Mouse (Mus musculus) midbrain, postnatal 0 days (tissue): ENCODE measurements around the gene Scaper. TPM values are rescaled to one million over a fixed set of nuclear protein-coding genes. Genes with fewer than 3 reads are reported as not detected.

Source experiments
- ATAC-seq: fragments of 200-750 bp; cut with Nextera tagmentation; 2 replicates; pipeline ENCODE4 v1.8.0; 2017; ENCODE audit warnings: moderate number of reproducible peaks, mild to moderate bottlenecking, moderate TSS enrichment, moderate library complexity; ENCODE audit not compliant: low FRiP score
- DNase-seq: peaks from one replicate; pipeline ENCODE4 v3.0.0-alpha.2; 2015; ENCODE audit warnings: low spot score
- H3K27ac ChIP-seq: fragments of 300-500 bp; sonication (generic); 2 replicates; pipeline ENCODE4 v1.5.1; 2014; ENCODE audit warnings: low read depth, mild to moderate bottlenecking, low read length, mixed read lengths
- H3K27me3 ChIP-seq: fragments of 300-500 bp; sonication (generic); 2 replicates; pipeline ENCODE4 v1.6.1; 2014; ENCODE audit warnings: low read length, control low read depth, mixed read lengths; ENCODE audit not compliant: insufficient read depth
- H3K36me3 ChIP-seq: fragments of 300-500 bp; sonication (generic); 2 replicates; pipeline ENCODE4 v1.6.1; 2014; ENCODE audit warnings: low read length, control low read depth, mixed read lengths; ENCODE audit not compliant: insufficient read depth
- H3K4me1 ChIP-seq: fragments of 300-500 bp; sonication (generic); 2 replicates; pipeline ENCODE4 v1.6.1; 2014; ENCODE audit warnings: mild to moderate bottlenecking, control low read depth, antibody characterized with exemption, low read length, mixed read lengths; ENCODE audit not compliant: insufficient read depth
- H3K4me2 ChIP-seq: fragments of 300-500 bp; sonication (generic); 2 replicates; pipeline ENCODE4 v1.6.1; 2014; ENCODE audit warnings: low read depth, mild to moderate bottlenecking, low read length, mixed read lengths; ENCODE audit not compliant: poor library complexity, severe bottlenecking
- H3K4me3 ChIP-seq: fragments of 300-500 bp; sonication (generic); 2 replicates; pipeline ENCODE4 v1.5.1; 2014; ENCODE audit warnings: low read depth, mild to moderate bottlenecking, low read length, moderate library complexity
- H3K9ac ChIP-seq: fragments of 300-500 bp; sonication (generic); replicated peaks from 2 replicates; pipeline ENCODE4 v1.6.1; 2014; ENCODE audit warnings: mild to moderate bottlenecking, low read length, moderate library complexity, mixed read lengths; ENCODE audit not compliant: poor library complexity, severe bottlenecking
- H3K9me3 ChIP-seq: fragments of 300-500 bp; sonication (generic); 2 replicates; pipeline ENCODE4 v1.6.1; 2016; ENCODE audit warnings: low read length, control low read depth
- CTCF ChIP-seq: IDR thresholded peaks from 2 replicates; pipeline ENCODE4 v1.5.1; 2016; ENCODE audit warnings: antibody characterized with exemption, mild to moderate bottlenecking
- WGBS: fragments of 180-500 bp; shearing (Covaris S2); extraction: QIAGEN DNeasy Blood & Tissue Kit; methylation state at CpG from one replicate; pipeline ENCODE4 v1.1.7; 2014; 5-methylcytosine and 5-hydroxymethylcytosine counted together
- polyA plus RNA-seq: library from polyadenylated mRNA; unstranded; fragments of >200 nt; fragmentation: Nextera tagmentation; extraction: Ambion mirVana; gene quantifications from 2 replicates; pipeline ENCODE4 v1.2.1, GENCODE M21; 2015
- total RNA-seq: library from RNA; depleted of rRNA; stranded (reverse); fragments of >200 nt; gene quantifications from 2 replicates; pipeline ENCODE4 v1.2.3, GENCODE M21; 2014

Gene Scaper
- total and polyA plus RNA-seq, 2 experiments from 2014 or later = 36.8 to 40.5 TPM

- H3K4me2 ChIP-seq = no peak overlapping the region
- no peak overlapping the region for H3K4me3 ChIP-seq
- H3K9ac ChIP-seq = no peak overlapping the region
- no peak overlapping the region for H3K27ac ChIP-seq
- no peaks in the 10 kb centered on the region for H3K4me1 ChIP-seq
- DNase-seq = no peak
- 0 out of 2 replicates have a peak, but pooled peaks cover 3% of the 10 kb centered on the region for H3K36me3 ChIP-seq
- no peaks in the 10 kb centered on the region for H3K27me3 ChIP-seq
- no peaks in the 10 kb centered on the region for H3K9me3 ChIP-seq
- TF ChIP-seq CTCF = no peak
- ATAC-seq = no peak
Observed at GRCm38 (mm10) chr9:55677099-55677498, 260.8 kb downstream of the Scaper start.

GRCm38 (mm10) chr9:55646444-55646843, 291.5 kb downstream of the Scaper start:
- 92% methylated on average over 2 of the region's 2 CpGs for WGBS

GRCm38 (mm10) chr9:55626990-55627389, 310.9 kb downstream of the Scaper start:
- 85% methylated on average over 5 of the region's 5 CpGs for WGBS
- H3K4me1 ChIP-seq = no peaks in the 10 kb centered on the region

More at GRCm38 (mm10) chr9:55646444-55646843, 291.5 kb downstream of the Scaper start:
- no peak for TF ChIP-seq CTCF
- no peak overlapping the region for H3K27ac ChIP-seq
- no peak overlapping the region for H3K9ac ChIP-seq
- DNase-seq (no peak), ATAC-seq (no peak)
- H3K4me3 ChIP-seq = no peak overlapping the region
- H3K36me3 ChIP-seq = no peaks in the 10 kb centered on the region
- no peak overlapping the region for H3K4me2 ChIP-seq
- H3K27me3 ChIP-seq = no peaks in the 10 kb centered on the region
- no peaks in the 10 kb centered on the region for H3K4me1 ChIP-seq
- no peaks in the 10 kb centered on the region for H3K9me3 ChIP-seq

GRCm38 (mm10) chr9:55614711-55615110, 323.2 kb downstream of the Scaper start:
- H3K27ac ChIP-seq = no peak overlapping the region
- WGBS = 87% methylated on average over 3 of the region's 3 CpGs

More at GRCm38 (mm10) chr9:55626990-55627389, 310.9 kb downstream of the Scaper start:
- ATAC-seq (no peak), DNase-seq (no peak)
- H3K36me3 ChIP-seq = no peaks in the 10 kb centered on the region
- H3K27ac ChIP-seq = no peak overlapping the region
- no peak overlapping the region for H3K4me3 ChIP-seq
- H3K4me2 ChIP-seq = no peak overlapping the region
- no peak for TF ChIP-seq CTCF
- H3K27me3 ChIP-seq = no peaks in the 10 kb centered on the region
- no peak overlapping the region for H3K9ac ChIP-seq
- no peaks in the 10 kb centered on the region; the same call in 1 of the 2 replicates for H3K9me3 ChIP-seq

GRCm38 (mm10) chr9:55609751-55610150, 328.2 kb downstream of the Scaper start:
- H3K36me3 ChIP-seq = no peaks in the 10 kb centered on the region
- TF ChIP-seq CTCF = no peak
- H3K27ac ChIP-seq = no peak overlapping the region
- WGBS = 83% methylated on average over 4 of the region's 4 CpGs
- no peaks in the 10 kb centered on the region for H3K27me3 ChIP-seq
- no peaks in the 10 kb centered on the region for H3K9me3 ChIP-seq
- no peaks in the 10 kb centered on the region for H3K4me1 ChIP-seq
- H3K4me2 ChIP-seq = no peak overlapping the region
- H3K4me3 ChIP-seq = no peak overlapping the region
- ATAC-seq (no peak), DNase-seq (no peak)
- H3K9ac ChIP-seq = no peak overlapping the region

More at GRCm38 (mm10) chr9:55614711-55615110, 323.2 kb downstream of the Scaper start:
- no peak overlapping the region for H3K4me3 ChIP-seq
- H3K9ac ChIP-seq = no peak overlapping the region
- no peaks in the 10 kb centered on the region for H3K9me3 ChIP-seq
- no peak overlapping the region for H3K4me2 ChIP-seq
- no peak for TF ChIP-seq CTCF
- ATAC-seq (no peak), DNase-seq (no peak)
- H3K36me3 ChIP-seq = no peaks in the 10 kb centered on the region
- H3K4me1 ChIP-seq = no peaks in the 10 kb centered on the region
- H3K27me3 ChIP-seq = no peaks in the 10 kb centered on the region

GRCm38 (mm10) chr9:55608701-55609531, 329.0 kb downstream of the Scaper start:
- H3K36me3 ChIP-seq = no peaks in the 10 kb centered on the region
- no peak for ATAC-seq
- no peak for DNase-seq
- no peak overlapping the region for H3K9ac ChIP-seq
- no peaks in the 10 kb centered on the region for H3K4me1 ChIP-seq
- no peak overlapping the region for H3K4me3 ChIP-seq
- no peak for TF ChIP-seq CTCF
- 67% methylated on average over 7 of the region's 7 CpGs for WGBS
- no peaks in the 10 kb centered on the region for H3K27me3 ChIP-seq
- no peak overlapping the region for H3K4me2 ChIP-seq
- no peaks in the 10 kb centered on the region for H3K9me3 ChIP-seq
- H3K27ac ChIP-seq = no peak overlapping the region
